Mouse (Mus musculus): Measurements from ENCODE around the gene Myo5c.

- peak; percentile 46 for TF ChIP-seq CTCF (IDR thresholded peaks at IDR 0.05; ENCODE audit: low read depth)
- TF ChIP-seq EP300 (IDR thresholded peaks at IDR 0.05; ENCODE audit: low read depth): no peak
These were observed 30.5 kb downstream of the Myo5c start for GRCm38 (mm10) chr9:75262235-75262826.
